Mouse (Mus musculus): Measurements from ENCODE around the gene Inhbb.

- TF ChIP-seq CTCF (IDR thresholded peaks at IDR 0.05; ENCODE audit: borderline replicate concordance, insufficient read depth, low read length) (no peak), POLR2A (IDR thresholded peaks at IDR 0.05; ENCODE audit: low read depth, low read length) (no peak)
Measured at GRCm38 (mm10) chr1:119410661-119411060, 11.4 kb downstream of the Inhbb start.
